8 mouse cellular contexts compared by ENCODE assay signal in the genomic region with DNA sequence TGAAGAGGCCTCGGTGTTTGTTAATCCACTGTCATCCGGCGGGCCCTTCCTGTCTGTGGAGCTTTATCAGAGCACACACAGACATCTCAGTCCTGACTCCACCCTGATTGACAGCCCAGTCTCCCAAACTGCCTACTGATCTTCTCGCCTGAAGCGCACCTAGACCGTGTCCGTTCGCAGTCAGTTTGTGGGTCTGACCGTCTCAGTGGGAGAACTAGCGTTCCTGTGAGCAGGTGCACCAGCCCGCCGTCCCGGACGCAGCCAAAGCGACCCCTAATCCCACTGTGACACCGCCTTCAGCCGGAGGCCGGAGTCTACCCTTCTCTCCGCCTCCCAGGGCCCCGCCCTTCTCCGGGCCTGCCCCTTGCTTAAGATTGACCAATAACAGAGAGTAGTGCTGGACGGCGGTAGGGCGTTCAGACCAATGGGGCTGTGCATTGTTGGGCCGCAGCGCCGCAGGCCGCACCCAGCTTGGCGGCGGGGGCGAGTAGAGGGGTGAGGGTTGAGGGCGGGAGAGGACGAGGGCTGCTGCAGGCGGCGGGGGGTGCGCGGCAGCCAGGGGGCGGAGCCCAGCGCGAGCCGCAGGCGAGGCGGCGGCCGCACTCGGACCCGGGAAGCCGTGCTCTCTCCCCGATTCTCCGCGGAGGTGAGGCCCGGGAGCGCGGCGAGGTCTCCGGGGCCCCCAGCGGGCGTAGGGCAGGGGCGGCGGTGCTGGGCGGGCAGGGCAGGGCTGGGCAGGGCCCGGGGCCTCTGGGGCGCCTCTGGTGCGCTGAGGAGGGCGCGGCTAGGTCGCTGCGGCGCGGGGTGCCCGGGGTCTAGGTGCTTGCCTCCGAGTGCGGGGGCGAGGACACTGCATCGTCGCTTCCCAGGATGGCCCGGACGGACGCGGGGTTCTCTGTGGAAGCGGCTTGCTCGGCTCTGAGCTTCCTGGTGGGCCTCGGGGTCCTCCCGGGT. TPM values are rescaled to one million over a fixed set of nuclear protein-coding genes. Genes with fewer than 3 reads are reported as not detected.
DNase-seq lines count a peak whose midpoint lies in the region; ATAC-seq lines count a peak whose summit lies in the region.

Gene Add1, plus strand, starts transcription at position 397 of the 954 bp plus-strand sequence.

- H3K27ac ChIP-seq in forebrain, embryonic 14.5 days (ENCODE audit: low read depth, low read length) = peak within 1 kb of the TSS; percentile 92
- peak within 1 kb of the TSS; percentile 97 for H3K27ac ChIP-seq in neural tube, embryonic 15.5 days (replicated peaks)

- peak within 1 kb of the TSS; percentile 98 for H3K4me3 ChIP-seq in forebrain, embryonic 14.5 days (ENCODE audit: low read depth, low read length)
- peak within 1 kb of the TSS; percentile 98 for H3K4me3 ChIP-seq in neural tube, embryonic 15.5 days (replicated peaks)

- no peaks in the 10 kb centered on the region for H3K27me3 ChIP-seq in forebrain, embryonic 14.5 days (replicated peaks; ENCODE audit: control insufficient read depth, insufficient read depth, low read length)
- H3K27me3 ChIP-seq in neural tube, embryonic 15.5 days (replicated peaks) = no peaks in the 10 kb centered on the region

- peak within 1 kb of the TSS; percentile 81 for H3K4me2 ChIP-seq in forebrain, embryonic 14.5 days (ENCODE audit: low read length)
- H3K4me2 ChIP-seq in neural tube, embryonic 15.5 days = peak within 1 kb of the TSS; percentile 76

- H3K36me3 ChIP-seq in forebrain, embryonic 14.5 days (ENCODE audit: control insufficient read depth, insufficient read depth, low read length) = no peaks in the 10 kb centered on the region; the same call in 1 of the 2 replicates
- no peaks in the 10 kb centered on the region for H3K36me3 ChIP-seq in neural tube, embryonic 15.5 days

- ATAC-seq in forebrain, embryonic 14.5 days = peak; percentile 100
- ATAC-seq in neural tube, embryonic 15.5 days (ENCODE audit: low FRiP score) = peak; percentile 100

- peaks cover 11% of the 10 kb centered on the region for H3K4me1 ChIP-seq in forebrain, embryonic 14.5 days (ENCODE audit: control insufficient read depth, insufficient read depth, low read length)
- H3K4me1 ChIP-seq in neural tube, embryonic 15.5 days = peaks cover 28% of the 10 kb centered on the region

- DNase-seq in ES-CJ7 (ENCODE audit: low read depth, low spot score) = peak; percentile 97
- peak; percentile 97 for DNase-seq in cerebellum, adult 11 months
- DNase-seq in forebrain, embryonic 14.5 days (ENCODE audit: low spot score) = peak; percentile 97
- peak; percentile 97 for DNase-seq in heart, postnatal 14 days
- peak; percentile 97 for DNase-seq in layer of hippocampus, adult 11-12 months (ENCODE audit: low spot score)
- peak; percentile 97 for DNase-seq in lung, adult 18-20 months
- peak; percentile 96 for DNase-seq in testis, postnatal 14 days (ENCODE audit: low spot score)

- H3K9me3 ChIP-seq in forebrain, embryonic 14.5 days (replicated peaks; ENCODE audit: control insufficient read depth, low read length) = no peaks in the 10 kb centered on the region
- no peaks in the 10 kb centered on the region for H3K9me3 ChIP-seq in neural tube, embryonic 15.5 days (replicated peaks)

- H3K9ac ChIP-seq in forebrain, embryonic 14.5 days (ENCODE audit: low read length) = peak within 1 kb of the TSS; percentile 97
- peak within 1 kb of the TSS; percentile 100 for H3K9ac ChIP-seq in neural tube, embryonic 15.5 days (replicated peaks)

- 1% methylated on average over 76 of the region's 84 CpGs for WGBS in forebrain, embryonic 14.5 days
- under 1% methylated on average over 72 of the region's 84 CpGs for WGBS in neural tube, embryonic 15.5 days

- intact Hi-C loops in heart, postnatal 14 days (cut with DNase I) = loop anchor here (5.0 kb wide), 1 partner anchor 46 kb away; the partner anchor contains the start of gene Sh3bp2

RNA-seq across cellular contexts. Expression of gene Add1, which starts in this region (rescaled TPM):
- polyA plus RNA-seq in forebrain, embryonic 14.5 days (2014; fragmentation: Nextera tagmentation; extraction: Ambion mirVana) = 166 and 196 TPM in 2 replicates
- total RNA-seq in heart, postnatal 14 days (2021) = 100 to 1,000 TPM; 149 to 154 TPM
- polyA plus RNA-seq in neural tube, embryonic 15.5 days (2015; fragmentation: Nextera tagmentation; extraction: Ambion mirVana) = 205 and 222 TPM in 2 replicates

Comparison
In these comparisons a context has a peak if more than half of its experiments do, and no peak if none do; other contexts are left out.
1. Peak in every context shown above with its lines: DNase-seq, ATAC-seq, H3K4me3 ChIP-seq and H3K27ac ChIP-seq.